Mouse (Mus musculus) kidney, adult 8-10 months (tissue): ENCODE measurements around the gene Hivep2.

Experiments
- DNase-seq, 2 experiments: peaks; one replicate each; pipeline ENCODE4 v3.0.0; 2022

Gene Hivep2

GRCm38 (mm10) chr10:14024971-14025370 is 59.1 kb downstream of the Hivep2 start:
- no peak for DNase-seq

- no peak for DNase-seq
These were observed 61.9 kb downstream of the Hivep2 start for GRCm38 (mm10) chr10:14027751-14028150.

GRCm38 (mm10) chr10:14028956-14029355 is 63.1 kb downstream of the Hivep2 start:
- no peak for DNase-seq

- DNase-seq: no peak
These were observed 64.7 kb downstream of the Hivep2 start for GRCm38 (mm10) chr10:14030458-14031035.

GRCm38 (mm10) chr10:14032532-14032931 is 66.7 kb downstream of the Hivep2 start:
- DNase-seq: no peak

- no peak for DNase-seq
These were observed 68.2 kb downstream of the Hivep2 start for GRCm38 (mm10) chr10:14034046-14034445.

- no peak for DNase-seq
These were observed 68.9 kb downstream of the Hivep2 start for GRCm38 (mm10) chr10:14034790-14035189.

GRCm38 (mm10) chr10:14035607-14036006 is 69.7 kb downstream of the Hivep2 start:
- DNase-seq: no peak

- no peak for DNase-seq
These were observed 70.6 kb downstream of the Hivep2 start for GRCm38 (mm10) chr10:14036472-14036871.

GRCm38 (mm10) chr10:14037977-14038489 is 72.2 kb downstream of the Hivep2 start:
- no peak for DNase-seq

GRCm38 (mm10) chr10:14040716-14041470 is 75.0 kb downstream of the Hivep2 start:
- DNase-seq: no peak

GRCm38 (mm10) chr10:14041606-14042005 is 75.7 kb downstream of the Hivep2 start:
- no peak for DNase-seq

GRCm38 (mm10) chr10:14042539-14043348 is 76.9 kb downstream of the Hivep2 start:
- no peak for DNase-seq

GRCm38 (mm10) chr10:14043349-14043710 is 77.5 kb downstream of the Hivep2 start:
- no peak for DNase-seq

- DNase-seq: no peak
These were observed 78.3 kb downstream of the Hivep2 start for GRCm38 (mm10) chr10:14044046-14044782.

GRCm38 (mm10) chr10:14044783-14045392 is 79.0 kb downstream of the Hivep2 start:
- no peak for DNase-seq

- DNase-seq: no peak
These were observed 79.9 kb downstream of the Hivep2 start for GRCm38 (mm10) chr10:14045745-14046144.

- no peak for DNase-seq
These were observed 80.3 kb downstream of the Hivep2 start for GRCm38 (mm10) chr10:14046171-14046651.

GRCm38 (mm10) chr10:14046935-14047334 is 81.1 kb downstream of the Hivep2 start:
- DNase-seq: peak in 1 of 2 experiments; percentile 55

GRCm38 (mm10) chr10:14047661-14048060 is 81.8 kb downstream of the Hivep2 start:
- peak in 1 of 2 experiments; percentile 20 for DNase-seq

- no peak for DNase-seq
These were observed 82.5 kb downstream of the Hivep2 start for GRCm38 (mm10) chr10:14048322-14048915.
